Mouse (Mus musculus): ENCODE data around the gene Wipi2. TPM values are rescaled to one million over a fixed set of nuclear protein-coding genes. Genes with fewer than 3 reads are reported as not detected.

The Wipi2 gene
- polyA plus RNA-seq, 1 experiment from 2014 or later, result 48.3 TPM

GRCm38 (mm10) chr5:142621421-142621820 is 6.1 kb upstream of the Wipi2 start:
- 72% methylated on average over 2 of the region's 2 CpGs for WGBS
- no peaks in the 10 kb centered on the region for H3K27me3 ChIP-seq (ENCODE audit: control insufficient read depth, insufficient read depth, low read length)
- no peak overlapping the region for H3K4me3 ChIP-seq (replicated peaks; ENCODE audit: low read depth, low read length)
- no peak for ATAC-seq (ENCODE audit: low FRiP score, low TSS enrichment)
- no peaks in the 10 kb centered on the region for H3K36me3 ChIP-seq (ENCODE audit: control insufficient read depth, insufficient read depth, low read length)
- no peak for DNase-seq
- no peaks in the 10 kb centered on the region for H3K9me3 ChIP-seq (ENCODE audit: control insufficient read depth, low read length)
- H3K9ac ChIP-seq (replicated peaks; ENCODE audit: low read length), result no peak overlapping the region
- H3K27ac ChIP-seq (replicated peaks; ENCODE audit: low read depth, low read length), result no peak overlapping the region
- no peak overlapping the region for H3K4me2 ChIP-seq (ENCODE audit: low read length)
- no peaks in the 10 kb centered on the region for H3K4me1 ChIP-seq (ENCODE audit: control insufficient read depth, insufficient read depth, low read length)

DNA sequence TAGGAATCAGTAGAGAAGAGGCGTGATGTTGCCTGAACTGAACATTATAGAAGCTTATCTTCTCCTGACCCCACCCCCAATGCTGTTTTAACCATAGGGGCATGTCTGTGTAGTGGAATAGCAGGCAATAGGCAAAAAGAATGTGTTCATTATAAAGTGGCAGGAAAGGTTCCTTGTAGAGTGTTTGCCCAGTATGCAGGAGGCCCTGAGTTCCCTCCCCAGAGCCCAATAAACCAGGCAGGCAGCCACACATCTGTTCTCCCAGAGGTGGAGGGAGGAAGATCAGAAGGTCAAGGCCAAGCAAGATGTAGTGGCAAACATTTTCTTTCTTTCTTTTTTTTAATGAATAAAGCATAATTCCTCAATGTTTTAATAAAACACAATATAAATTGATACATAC is 5.4 kb upstream of the Wipi2 start:
- Histone ChIP-seq H3K36me3 (ENCODE audit: control insufficient read depth, insufficient read depth, low read length) (no peaks in the 10 kb centered on the region), H3K4me2 (ENCODE audit: low read length) (no peak overlapping the region), H3K9me3 (ENCODE audit: control insufficient read depth, low read length) (no peaks in the 10 kb centered on the region), H3K27ac (replicated peaks; ENCODE audit: low read depth, low read length) (no peak overlapping the region), H3K4me3 (replicated peaks; ENCODE audit: low read depth, low read length) (no peak overlapping the region), H3K27me3 (ENCODE audit: control insufficient read depth, insufficient read depth, low read length) (no peaks in the 10 kb centered on the region), H3K9ac (replicated peaks; ENCODE audit: low read length) (no peak overlapping the region), H3K4me1 (ENCODE audit: control insufficient read depth, insufficient read depth, low read length) (no peaks in the 10 kb centered on the region)
- DNase-seq, result no peak
- 79% methylated on average over 1 of the region's 1 CpGs for WGBS
- no peak for ATAC-seq (ENCODE audit: low FRiP score, low TSS enrichment)

DNA sequence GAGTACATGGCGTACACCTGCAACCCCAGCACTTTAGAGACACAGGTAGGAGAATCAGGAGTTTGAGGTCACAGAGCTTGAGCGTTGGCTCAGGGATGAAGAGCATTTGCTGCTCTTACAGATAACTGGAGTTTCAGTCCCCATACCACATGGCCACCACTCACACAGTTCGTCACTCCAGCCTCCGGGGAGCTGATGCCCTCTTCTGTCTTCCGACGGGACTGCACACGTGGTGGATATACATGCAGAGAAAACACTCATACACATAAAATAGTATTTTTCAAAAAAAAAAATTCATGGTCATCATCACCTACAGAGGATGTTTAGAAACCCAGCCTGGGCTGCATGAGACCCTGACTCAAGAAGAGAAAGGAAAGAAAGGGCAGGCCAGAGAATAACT is 4.4 kb upstream of the Wipi2 start:
- WGBS, result 86% methylated on average over 7 of the region's 7 CpGs
- no peak overlapping the region for H3K27ac ChIP-seq (replicated peaks; ENCODE audit: low read depth, low read length)
- no peak overlapping the region for H3K4me3 ChIP-seq (replicated peaks; ENCODE audit: low read depth, low read length)
- no peak overlapping the region for H3K9ac ChIP-seq (replicated peaks; ENCODE audit: low read length)
- ATAC-seq (ENCODE audit: low FRiP score, low TSS enrichment) (no peak), DNase-seq (no peak)
- no peaks in the 10 kb centered on the region for H3K4me1 ChIP-seq (ENCODE audit: control insufficient read depth, insufficient read depth, low read length)
- no peaks in the 10 kb centered on the region for H3K9me3 ChIP-seq (ENCODE audit: control insufficient read depth, low read length)
- H3K4me2 ChIP-seq (ENCODE audit: low read length), result no peak overlapping the region
- H3K36me3 ChIP-seq (ENCODE audit: control insufficient read depth, insufficient read depth, low read length), result no peaks in the 10 kb centered on the region
- H3K27me3 ChIP-seq (ENCODE audit: control insufficient read depth, insufficient read depth, low read length), result no peaks in the 10 kb centered on the region

- peak overlapping the region; percentile 75 for H3K27ac ChIP-seq (replicated peaks; ENCODE audit: low read depth, low read length)
- H3K36me3 ChIP-seq (ENCODE audit: control insufficient read depth, insufficient read depth, low read length), result peaks cover 11% of the 10 kb centered on the region
- WGBS, result 1% methylated on average over 69 of the region's 69 CpGs
- H3K9me3 ChIP-seq (ENCODE audit: control insufficient read depth, low read length), result no peaks in the 10 kb centered on the region
- ATAC-seq (ENCODE audit: low FRiP score, low TSS enrichment) (peak; percentile 96), DNase-seq (peak; percentile 99)
- peaks cover 12% of the 10 kb centered on the region for H3K4me1 ChIP-seq (ENCODE audit: control insufficient read depth, insufficient read depth, low read length)
- peak overlapping the region; percentile 78 for H3K4me2 ChIP-seq (ENCODE audit: low read length)
- no peaks in the 10 kb centered on the region for H3K27me3 ChIP-seq (ENCODE audit: control insufficient read depth, insufficient read depth, low read length)
- peak overlapping the region; percentile 95 for H3K4me3 ChIP-seq (replicated peaks; ENCODE audit: low read depth, low read length)
- H3K9ac ChIP-seq (replicated peaks; ENCODE audit: low read length), result peak overlapping the region; percentile 85
Measured at GRCm38 (mm10) chr5:142628726-142629662, 1.5 kb downstream of the Wipi2 start.

GRCm38 (mm10) chr5:142629663-142630025 is 2.1 kb downstream of the Wipi2 start:
- Histone ChIP-seq H3K9me3 (ENCODE audit: control insufficient read depth, low read length) (no peaks in the 10 kb centered on the region), H3K4me2 (ENCODE audit: low read length) (peak overlapping the region; percentile 78), H3K27ac (replicated peaks; ENCODE audit: low read depth, low read length) (peak overlapping the region; percentile 75), H3K27me3 (ENCODE audit: control insufficient read depth, insufficient read depth, low read length) (no peaks in the 10 kb centered on the region), H3K4me1 (ENCODE audit: control insufficient read depth, insufficient read depth, low read length) (peaks cover 12% of the 10 kb centered on the region), H3K4me3 (replicated peaks; ENCODE audit: low read depth, low read length) (peak overlapping the region; percentile 95), H3K9ac (replicated peaks; ENCODE audit: low read length) (peak overlapping the region; percentile 85), H3K36me3 (ENCODE audit: control insufficient read depth, insufficient read depth, low read length) (peaks cover 16% of the 10 kb centered on the region)
- under 1% methylated on average over 41 of the region's 41 CpGs for WGBS
- DNase-seq, result no peak
- peak; percentile 75 for ATAC-seq (ENCODE audit: low FRiP score, low TSS enrichment)

GRCm38 (mm10) chr5:142630224-142630623 is 2.7 kb downstream of the Wipi2 start:
- H3K4me1 ChIP-seq (ENCODE audit: control insufficient read depth, insufficient read depth, low read length), result peaks cover 12% of the 10 kb centered on the region
- WGBS, result 11% methylated on average over 6 of the region's 6 CpGs
- H3K36me3 ChIP-seq (ENCODE audit: control insufficient read depth, insufficient read depth, low read length), result peaks cover 16% of the 10 kb centered on the region
- H3K27ac ChIP-seq (replicated peaks; ENCODE audit: low read depth, low read length), result no peak overlapping the region
- no peaks in the 10 kb centered on the region for H3K27me3 ChIP-seq (ENCODE audit: control insufficient read depth, insufficient read depth, low read length)
- H3K4me3 ChIP-seq (replicated peaks; ENCODE audit: low read depth, low read length), result peak overlapping the region; percentile 95
- DNase-seq, result peak; percentile 17
- H3K9ac ChIP-seq (replicated peaks; ENCODE audit: low read length), result peak overlapping the region; percentile 85
- ATAC-seq (ENCODE audit: low FRiP score, low TSS enrichment), result no peak
- peak overlapping the region; percentile 78 for H3K4me2 ChIP-seq (ENCODE audit: low read length)
- no peaks in the 10 kb centered on the region for H3K9me3 ChIP-seq (ENCODE audit: control insufficient read depth, low read length)

- DNase-seq, result no peak
- no peaks in the 10 kb centered on the region for H3K27me3 ChIP-seq (ENCODE audit: control insufficient read depth, insufficient read depth, low read length)
- WGBS, result 94% methylated on average over 5 of the region's 5 CpGs
- no peaks in the 10 kb centered on the region for H3K4me1 ChIP-seq (ENCODE audit: control insufficient read depth, insufficient read depth, low read length)
- H3K4me3 ChIP-seq (replicated peaks; ENCODE audit: low read depth, low read length), result no peak overlapping the region
- H3K36me3 ChIP-seq (ENCODE audit: control insufficient read depth, insufficient read depth, low read length), result peaks cover 39% of the 10 kb centered on the region
- H3K9ac ChIP-seq (replicated peaks; ENCODE audit: low read length), result no peak overlapping the region
- no peak overlapping the region for H3K27ac ChIP-seq (replicated peaks; ENCODE audit: low read depth, low read length)
- no peak for ATAC-seq (ENCODE audit: low FRiP score, low TSS enrichment)
- no peak overlapping the region for H3K4me2 ChIP-seq (ENCODE audit: low read length)
- no peaks in the 10 kb centered on the region for H3K9me3 ChIP-seq (ENCODE audit: control insufficient read depth, low read length)
Measured at GRCm38 (mm10) chr5:142637823-142638222, 10.3 kb downstream of the Wipi2 start.

DNA sequence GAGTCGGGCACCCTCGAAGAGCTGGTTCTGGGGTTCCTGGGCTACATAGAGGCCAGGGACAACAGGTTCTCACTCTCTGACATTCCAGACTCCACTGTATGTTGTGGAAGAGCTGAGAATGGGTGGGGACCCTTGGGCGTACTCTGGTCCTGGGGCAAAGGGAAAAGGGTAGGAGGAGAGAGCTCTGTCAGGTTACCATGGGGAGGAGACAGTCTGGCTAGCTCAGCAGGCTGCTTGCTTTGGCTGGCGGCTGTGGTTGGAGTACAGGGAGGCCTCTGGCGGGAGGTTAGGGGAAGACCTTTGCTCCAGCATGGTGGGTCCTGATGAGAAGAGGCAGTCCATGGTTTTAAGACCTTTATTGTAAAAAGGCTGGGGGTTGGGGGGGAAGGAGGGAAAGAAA is 12.6 kb downstream of the Wipi2 start:
- no peak overlapping the region for H3K9ac ChIP-seq (replicated peaks; ENCODE audit: low read length)
- peaks cover 25% of the 10 kb centered on the region for H3K36me3 ChIP-seq (ENCODE audit: control insufficient read depth, insufficient read depth, low read length)
- H3K27me3 ChIP-seq (ENCODE audit: control insufficient read depth, insufficient read depth, low read length), result no peaks in the 10 kb centered on the region
- H3K4me1 ChIP-seq (ENCODE audit: control insufficient read depth, insufficient read depth, low read length), result no peaks in the 10 kb centered on the region
- H3K9me3 ChIP-seq (ENCODE audit: control insufficient read depth, low read length), result no peaks in the 10 kb centered on the region
- DNase-seq (no peak), ATAC-seq (ENCODE audit: low FRiP score, low TSS enrichment) (no peak)
- H3K4me3 ChIP-seq (replicated peaks; ENCODE audit: low read depth, low read length), result no peak overlapping the region
- no peak overlapping the region for H3K4me2 ChIP-seq (ENCODE audit: low read length)
- 81% methylated on average over 5 of the region's 5 CpGs for WGBS
- H3K27ac ChIP-seq (replicated peaks; ENCODE audit: low read depth, low read length), result no peak overlapping the region

All from midbrain, embryonic 14.5 days (tissue).